In genomic region chr9:31868823-31869460, GRCm38 (mm10) we compare ENCODE assay signal across 13 mouse cellular contexts. TPM values are rescaled to one million over a fixed set of nuclear protein-coding genes. Genes with fewer than 3 reads are reported as not detected.
"Had no signal": no experiment of that assay in that cellular context is flagged by ENCODE, and none has a peak within 500 bp of the region (broad histone marks: within the 10 kb centered on the region; RNA-seq: fewer than 3 reads in every experiment).

No protein-coding gene starts in this region.

- H3K4me3 ChIP-seq: limb, embryonic 10.5 days; liver, embryonic 13.5 days; lung, embryonic 15.5 days; midbrain, embryonic 13.5 days; stomach, embryonic 15.5 days had no signal

- H3K36me3 ChIP-seq: limb, embryonic 10.5 days; liver, embryonic 13.5 days; lung, embryonic 15.5 days; midbrain, embryonic 13.5 days; stomach, embryonic 15.5 days had no signal

- H3K27ac ChIP-seq: kidney, postnatal 0 days; limb, embryonic 10.5 days; liver, embryonic 13.5 days; lung, embryonic 15.5 days; midbrain, embryonic 13.5 days; stomach, embryonic 15.5 days had no signal

- H3K27me3 ChIP-seq: liver, embryonic 13.5 days; lung, embryonic 15.5 days; midbrain, embryonic 13.5 days; stomach, embryonic 15.5 days had no signal

- H3K4me1 ChIP-seq: liver, embryonic 13.5 days; lung, embryonic 15.5 days; midbrain, embryonic 13.5 days; stomach, embryonic 15.5 days had no signal

- DNase-seq: kidney, adult 9 months; kidney, postnatal 4 days; liver, embryonic 13.5 days; liver, postnatal 0 days; lung, postnatal 14 days; spleen, adult 18-20 months; thymus, postnatal 36 days had no signal

RNA-seq across cellular contexts. Expression of gene Barx2, which starts 44.3 kb away (rescaled TPM):
- polyA plus RNA-seq: liver, embryonic 13.5 days; liver, postnatal 0 days; neural tube, embryonic 14.5 days had no signal
